Mouse (Mus musculus) kidney, embryonic 14.5 days (tissue): Measurements from ENCODE around the gene A2ml1. TPM values are rescaled to one million over a fixed set of nuclear protein-coding genes. Genes with fewer than 3 reads are reported as not detected.

ENCODE experiments used
- ATAC-seq: fragments of 200-750 bp; cut with Nextera tagmentation; 2 replicates; pipeline ENCODE4 v1.8.0; 2017; ENCODE audit warnings: moderate number of reproducible peaks, mild to moderate bottlenecking, moderate TSS enrichment, moderate library complexity; ENCODE audit not compliant: low FRiP score, low TSS enrichment
- H3K27ac ChIP-seq: fragments of 300-500 bp; sonication (generic); 2 replicates; pipeline ENCODE4 v1.5.1; 2014; ENCODE audit warnings: low read depth, mild to moderate bottlenecking, low read length, moderate library complexity, mixed read lengths
- H3K27me3 ChIP-seq: fragments of 300-500 bp; sonication (generic); 2 replicates; pipeline ENCODE4 v1.6.1; 2014; ENCODE audit warnings: mild to moderate bottlenecking, low read length; ENCODE audit not compliant: control insufficient read depth, insufficient read depth
- H3K36me3 ChIP-seq: fragments of 300-500 bp; sonication (generic); 2 replicates; pipeline ENCODE4 v1.6.1; 2014; ENCODE audit warnings: low read length, mixed read lengths; ENCODE audit not compliant: control insufficient read depth, insufficient read depth
- H3K4me1 ChIP-seq: fragments of 300-500 bp; sonication (generic); 2 replicates; pipeline ENCODE4 v1.6.1; 2014; ENCODE audit warnings: low read length, mixed read lengths; ENCODE audit not compliant: control insufficient read depth, insufficient read depth
- H3K4me2 ChIP-seq: fragments of 300-500 bp; sonication (generic); replicated peaks from 2 replicates; pipeline ENCODE4 v1.6.1; 2014; ENCODE audit warnings: low read depth, mild to moderate bottlenecking, low read length
- H3K4me3 ChIP-seq: fragments of 300-500 bp; sonication (generic); 2 replicates; pipeline ENCODE4 v1.5.1; 2014; ENCODE audit warnings: mild to moderate bottlenecking, low read length
- H3K9ac ChIP-seq: fragments of 300-500 bp; sonication (generic); 2 replicates; pipeline ENCODE4 v1.6.1; 2014; ENCODE audit warnings: low read depth, mild to moderate bottlenecking, low read length, moderate library complexity
- H3K9me3 ChIP-seq: fragments of 300-500 bp; sonication (generic); 2 replicates; pipeline ENCODE4 v1.6.1; 2016; ENCODE audit warnings: low read length; ENCODE audit not compliant: control insufficient read depth
- WGBS: fragments of 180-500 bp; shearing (Covaris S2); extraction: QIAGEN DNeasy Blood & Tissue Kit; methylation state at CpG from one replicate; pipeline ENCODE4 v1.1.7; 2014; 5-methylcytosine and 5-hydroxymethylcytosine counted together
- polyA plus RNA-seq: library from polyadenylated mRNA; unstranded; fragments of >200 nt; fragmentation: Nextera tagmentation; extraction: Ambion mirVana; gene quantifications from 2 replicates; pipeline ENCODE4 v1.2.1, GENCODE M21; 2014

A2ml1 gene
- polyA plus RNA-seq, 1 experiment from 2014 or later: 0.30 TPM

DNA sequence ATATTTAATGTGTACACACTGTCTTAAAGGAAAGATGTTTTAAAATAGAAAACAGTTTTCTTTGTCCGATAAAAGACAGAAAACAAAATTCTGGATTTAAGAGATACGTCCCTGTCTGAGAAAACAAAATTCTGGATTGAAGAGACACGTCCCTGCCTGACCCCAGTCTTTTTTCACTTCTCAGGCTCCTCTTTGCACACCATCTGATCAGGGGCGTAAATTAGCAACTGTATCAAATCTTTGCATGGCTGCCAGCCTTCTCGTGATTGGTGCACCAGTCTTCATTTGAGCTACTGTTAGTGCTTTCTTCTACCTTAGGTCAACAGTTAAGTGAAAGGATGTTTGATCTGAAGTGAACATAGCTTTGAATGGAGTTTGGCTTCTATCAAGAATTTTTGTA, 76.7 kb downstream of the A2ml1 start:
- no peak for ATAC-seq
- no peaks in the 10 kb centered on the region for H3K27me3 ChIP-seq
- WGBS: 81% methylated on average over 5 of the region's 5 CpGs

DNA sequence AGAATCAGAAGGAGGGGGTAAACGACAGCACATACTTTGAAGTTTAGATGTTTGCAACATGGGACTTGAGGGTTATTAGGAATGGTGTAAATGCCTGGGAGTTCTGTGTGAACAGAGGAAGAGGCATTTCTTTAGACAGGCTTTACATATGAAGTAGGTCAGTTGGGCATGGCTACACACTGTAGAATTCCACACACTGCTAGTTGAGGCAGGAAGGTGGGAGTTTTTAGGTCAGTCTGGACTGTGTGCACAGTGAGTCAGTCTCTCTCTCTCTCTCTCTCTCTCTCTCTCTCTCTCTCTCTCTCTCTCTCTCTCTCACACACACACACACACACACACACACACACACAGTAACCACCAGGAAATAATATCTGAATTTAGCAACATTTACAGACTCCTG, 86.1 kb downstream of the A2ml1 start:
- WGBS: 60% methylated on average over 1 of the region's 1 CpGs
- H3K27ac ChIP-seq: no peak overlapping the region
- no peaks in the 10 kb centered on the region for H3K4me1 ChIP-seq
- no peaks in the 10 kb centered on the region for H3K36me3 ChIP-seq
- H3K9me3 ChIP-seq: no peaks in the 10 kb centered on the region
- no peak overlapping the region for H3K4me2 ChIP-seq
- H3K27me3 ChIP-seq: no peaks in the 10 kb centered on the region
- no peak overlapping the region for H3K9ac ChIP-seq
- no peak for ATAC-seq
- H3K4me3 ChIP-seq: no peak overlapping the region

More for the DNA sequence above, 76.7 kb downstream of the A2ml1 start:
- no peak overlapping the region for H3K27ac ChIP-seq
- no peak overlapping the region for H3K4me2 ChIP-seq
- no peaks in the 10 kb centered on the region for H3K36me3 ChIP-seq
- H3K9ac ChIP-seq: no peak overlapping the region
- H3K4me3 ChIP-seq: no peak overlapping the region
- no peaks in the 10 kb centered on the region for H3K9me3 ChIP-seq
- H3K4me1 ChIP-seq: no peaks in the 10 kb centered on the region

DNA sequence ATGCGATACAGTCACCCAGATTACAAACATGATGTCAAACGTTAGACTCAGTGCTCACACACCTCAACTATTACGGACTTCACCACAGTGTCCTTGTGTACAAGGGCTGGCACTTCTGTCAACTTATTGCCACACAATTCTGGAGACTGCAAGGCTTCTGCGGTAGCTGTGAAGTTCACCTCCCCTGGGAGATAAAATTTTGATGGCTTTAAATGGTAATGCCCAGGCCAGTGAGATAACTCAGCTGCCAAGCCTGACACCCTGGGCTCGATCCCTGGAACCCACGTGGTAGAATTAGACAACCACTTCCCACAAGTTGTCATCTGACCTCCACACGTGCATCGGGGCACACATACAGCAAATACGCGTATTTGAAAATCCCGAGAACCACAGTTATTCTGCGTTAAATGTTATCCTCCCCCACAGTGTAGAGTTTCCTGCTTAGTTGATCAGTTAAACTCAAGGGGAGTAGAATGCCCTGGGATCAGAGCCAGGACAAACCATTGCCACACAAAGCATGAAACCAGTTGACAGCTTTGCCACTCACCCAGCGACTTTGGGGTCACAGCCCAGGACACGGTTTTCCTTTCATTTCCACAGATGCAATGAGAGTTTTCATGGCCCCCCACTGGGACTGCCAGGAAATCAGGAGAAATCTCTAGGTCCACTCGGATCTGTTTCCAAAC, 86.6 kb downstream of the A2ml1 start:
- no peak overlapping the region for H3K27ac ChIP-seq
- H3K4me2 ChIP-seq: no peak overlapping the region
- H3K27me3 ChIP-seq: no peaks in the 10 kb centered on the region
- no peak overlapping the region for H3K4me3 ChIP-seq
- H3K9ac ChIP-seq: no peak overlapping the region
- H3K9me3 ChIP-seq: no peaks in the 10 kb centered on the region
- H3K4me1 ChIP-seq: no peaks in the 10 kb centered on the region
- WGBS: 45% methylated on average over 15 of the region's 15 CpGs
- no peak for ATAC-seq
- H3K36me3 ChIP-seq: no peaks in the 10 kb centered on the region

DNA sequence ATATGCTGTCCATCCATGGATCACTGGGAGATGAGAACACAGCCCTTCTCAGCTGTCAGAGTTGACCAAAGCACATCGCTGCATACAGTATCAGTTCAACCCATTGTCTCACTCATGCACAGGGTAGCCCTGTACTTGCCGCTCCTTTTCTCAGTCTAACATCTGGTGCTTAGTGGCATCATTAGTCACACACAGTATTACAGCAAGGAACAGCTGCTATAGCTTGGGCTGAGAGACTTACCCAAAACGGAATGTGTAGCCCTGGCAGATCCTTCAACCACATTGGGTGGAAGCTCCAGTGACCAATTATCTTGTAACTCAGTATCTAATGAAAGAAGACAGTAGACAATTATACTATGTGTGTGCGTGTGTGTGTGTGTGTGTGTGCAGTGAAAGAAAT, 89.5 kb downstream of the A2ml1 start:
- no peak overlapping the region for H3K4me3 ChIP-seq
- H3K27ac ChIP-seq: no peak overlapping the region
- no peaks in the 10 kb centered on the region for H3K4me1 ChIP-seq
- H3K27me3 ChIP-seq: no peaks in the 10 kb centered on the region
- no peak overlapping the region for H3K4me2 ChIP-seq
- no peak for ATAC-seq
- WGBS: 80% methylated on average over 4 of the region's 4 CpGs
- no peak overlapping the region for H3K9ac ChIP-seq
- no peaks in the 10 kb centered on the region for H3K9me3 ChIP-seq
- H3K36me3 ChIP-seq: no peaks in the 10 kb centered on the region

DNA sequence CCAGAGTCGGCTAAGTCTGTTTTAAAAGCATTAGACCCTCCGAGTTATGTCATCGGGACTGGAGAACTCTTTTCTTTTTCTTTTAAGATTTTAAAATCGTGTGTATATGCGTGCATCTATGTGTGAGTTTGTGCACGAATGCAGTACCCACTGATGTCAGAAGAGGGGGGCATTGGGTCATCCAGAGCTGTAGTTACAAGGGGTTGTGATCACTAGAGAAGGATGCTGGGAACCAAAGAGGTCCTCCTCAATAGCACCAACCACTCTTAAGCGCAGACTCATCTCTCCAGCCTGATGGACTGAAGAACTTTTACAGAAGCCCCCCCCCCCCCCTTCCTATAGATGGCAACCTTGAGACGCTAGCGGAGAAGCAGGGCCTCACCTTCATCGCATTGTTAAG, 91.3 kb downstream of the A2ml1 start:
- H3K4me3 ChIP-seq: no peak overlapping the region
- H3K27me3 ChIP-seq: no peaks in the 10 kb centered on the region
- WGBS: 96% methylated on average over 10 of the region's 10 CpGs
- no peaks in the 10 kb centered on the region for H3K9me3 ChIP-seq
- no peak for ATAC-seq
- H3K4me1 ChIP-seq: no peaks in the 10 kb centered on the region
- H3K36me3 ChIP-seq: no peaks in the 10 kb centered on the region
- no peak overlapping the region for H3K4me2 ChIP-seq
- H3K27ac ChIP-seq: no peak overlapping the region
- H3K9ac ChIP-seq: no peak overlapping the region

Other genes starting within 250 kb of the A2ml1 start
- gene Tulp3, start 225.8 kb downstream of the A2ml1 start, polyA plus RNA-seq: 22.3 and 28.1 TPM in 2 replicates
- 132 and 137 TPM in 2 replicates for gene Rhno1, start 218.7 kb downstream of the A2ml1 start, polyA plus RNA-seq
- gene Foxm1, start 218.6 kb downstream of the A2ml1 start, polyA plus RNA-seq: 26.7 and 48.2 TPM in 2 replicates
- 0.26 and 0.60 TPM in 2 replicates for gene Tex52, start 206.2 kb downstream of the A2ml1 start, polyA plus RNA-seq
- gene Gm44596, start 206.1 kb downstream of the A2ml1 start, polyA plus RNA-seq: not detected in 2 replicates
- gene Nrip2, start 182.3 kb downstream of the A2ml1 start, polyA plus RNA-seq: 13.3 and 17.9 TPM in 2 replicates
- gene Itfg2, start 156.7 kb downstream of the A2ml1 start, polyA plus RNA-seq: 24.0 and 35.7 TPM in 2 replicates
- gene Fkbp4, start 142.9 kb downstream of the A2ml1 start, polyA plus RNA-seq: 400 and 513 TPM in 2 replicates
- gene Pzp, start 54.9 kb downstream of the A2ml1 start, polyA plus RNA-seq: 0.07 and 1.0 TPM in 2 replicates
- 0.46 TPM in 1 of 2 replicates, not detected in the other for gene Klrb1a, start 41.9 kb upstream of the A2ml1 start, polyA plus RNA-seq
- gene Clec2h, start 80.8 kb upstream of the A2ml1 start, polyA plus RNA-seq: 0.11 TPM in 1 of 2 replicates, not detected in the other
- not detected in 2 replicates for gene Klrb1, start 141.5 kb upstream of the A2ml1 start, polyA plus RNA-seq
- gene Klrb1c, start 207.6 kb upstream of the A2ml1 start, polyA plus RNA-seq: 0.61 TPM in 1 of 2 replicates, not detected in the other
- gene Gm44511, start 244.7 kb upstream of the A2ml1 start, polyA plus RNA-seq: not detected in 2 replicates
- not detected in 2 replicates for gene Klrb1b, start 244.7 kb upstream of the A2ml1 start, polyA plus RNA-seq